8 mouse cellular contexts compared by ENCODE assay signal in genomic region chr6:24955131-24955945, GRCm38 (mm10). TPM values are rescaled to one million over a fixed set of nuclear protein-coding genes. Genes with fewer than 3 reads are reported as not detected.
DNase-seq lines count a peak whose midpoint lies in the region; ATAC-seq and TF ChIP-seq lines count a peak whose summit lies in the region.

No protein-coding gene starts in this region.

- under 1% methylated on average over 91 of the region's 91 CpGs for WGBS in embryonic facial prominence, embryonic 13.5 days
- WGBS in liver, postnatal 0 days (ENCODE audit: insufficient replicate concordance) = 4% methylated on average over 68 of the region's 91 CpGs

- peak overlapping the region; percentile 98 for H3K4me2 ChIP-seq in embryonic facial prominence, embryonic 13.5 days
- H3K4me2 ChIP-seq in liver, postnatal 0 days (ENCODE audit: low read depth, low read length) = peak overlapping the region; percentile 74

- peaks cover 0 to 4% of the 10 kb centered on the region in 2 experiments; a peak in 1 of 4 replicates for H3K4me1 ChIP-seq in ES-E14 (ENCODE audit: control insufficient read depth in 2 of 2, insufficient read depth in 2 of 2, low read length in 2 of 2, poor library complexity in 1 of 2)
- peaks cover 12% of the 10 kb centered on the region; the same call in 1 of the 2 replicates for H3K4me1 ChIP-seq in embryonic facial prominence, embryonic 13.5 days
- H3K4me1 ChIP-seq in liver, postnatal 0 days (ENCODE audit: insufficient read depth) = peaks cover 12% of the 10 kb centered on the region

- peak; percentile 65 for ATAC-seq in embryonic facial prominence, embryonic 13.5 days (ENCODE audit: insufficient number of reproducible peaks, insufficient read depth, low FRiP score, low TSS enrichment, low read depth)
- peak; percentile 29; the same call in 1 of the 2 replicates for ATAC-seq in liver, postnatal 0 days

- in situ Hi-C loops in ES-E14 (cut with MboI; ENCODE audit: low sequenced_read_pairs in 2 of 2, unreplicated experiment in 2 of 2) = no loop called here

- no peak for TF ChIP-seq CTCF in liver, postnatal 0 days (IDR thresholded peaks at IDR 0.05; ENCODE audit: low read depth)

- H3K4me3 ChIP-seq in ES-E14 (ENCODE audit: insufficient read depth in 1 of 2, low read depth in 1 of 2, low read length in 2 of 2, poor library complexity in 1 of 2, severe bottlenecking in 1 of 2) = peak overlapping the region; percentile 71 to 84
- H3K4me3 ChIP-seq in embryonic facial prominence, embryonic 13.5 days = peak overlapping the region; percentile 61
- peak overlapping the region; percentile 48 for H3K4me3 ChIP-seq in liver, postnatal 0 days (ENCODE audit: low read depth, low read length)

- H3K9me3 ChIP-seq in ES-E14 (ENCODE audit: control insufficient read depth, insufficient read depth, low read depth, low read length) = no peaks in the 10 kb centered on the region
- no peaks in the 10 kb centered on the region for H3K9me3 ChIP-seq in embryonic facial prominence, embryonic 13.5 days
- no peaks in the 10 kb centered on the region for H3K9me3 ChIP-seq in liver, postnatal 0 days (ENCODE audit: low read length)

- TF ChIP-seq EP300 in liver, postnatal 0 days (IDR thresholded peaks at IDR 0.05; ENCODE audit: low read depth) = no peak

- no peaks in the 10 kb centered on the region for H3K36me3 ChIP-seq in ES-E14 (ENCODE audit: control insufficient read depth, insufficient read depth, low read length, poor library complexity, severe bottlenecking)
- H3K36me3 ChIP-seq in embryonic facial prominence, embryonic 13.5 days = no peaks in the 10 kb centered on the region
- no peaks in the 10 kb centered on the region for H3K36me3 ChIP-seq in liver, postnatal 0 days (replicated peaks; ENCODE audit: insufficient read depth, low read length)

- intact Hi-C loops in heart, postnatal 10 days (cut with DNase I) = no loop called here

- no peak overlapping the region; the same call in 1 of the 2 replicates for H3K27ac ChIP-seq in ES-E14 (ENCODE audit: insufficient read depth, low read depth, low read length, poor library complexity, severe bottlenecking)
- no peak overlapping the region; the same call in 1 of the 2 replicates for H3K27ac ChIP-seq in embryonic facial prominence, embryonic 13.5 days
- no peak overlapping the region for H3K27ac ChIP-seq in liver, postnatal 0 days (ENCODE audit: low read depth)

- peak overlapping the region; percentile 69 for H3K9ac ChIP-seq in ES-E14 (ENCODE audit: insufficient read depth, low read depth, low read length, poor library complexity, severe bottlenecking)
- H3K9ac ChIP-seq in embryonic facial prominence, embryonic 13.5 days = peak overlapping the region; percentile 76
- H3K9ac ChIP-seq in liver, postnatal 0 days (replicated peaks) = peak overlapping the region; percentile 21; the same call in 1 of the 2 replicates

- peaks cover 23% of the 10 kb centered on the region for H3K27me3 ChIP-seq in embryonic facial prominence, embryonic 13.5 days
- peaks cover 31% of the 10 kb centered on the region for H3K27me3 ChIP-seq in liver, postnatal 0 days (ENCODE audit: insufficient read depth, low read length)

- no peak for DNase-seq in ES-E14 (ENCODE audit: low read depth, low spot score)
- DNase-seq in adrenal gland, postnatal 36 days = peak; percentile 41 to 43
- DNase-seq in heart, postnatal 10 days = peak; percentile 16 to 25
- DNase-seq in layer of hippocampus, adult 8-10 months (ENCODE audit: low spot score in 2 of 2) = peak; percentile 44 to 59
- DNase-seq in liver, postnatal 0 days = peak; percentile 20
- DNase-seq in right cerebral cortex, postnatal 4 days = peak; percentile 66
- no peak for DNase-seq in natural killer cell, adult 2 months (ENCODE audit: low spot score in 2 of 2)

TF ChIP-seq in ES-E14, 5 proteins besides CTCF, POLR2A, EP300 and RAD21:
- no peak for TF ChIP-seq ZC3H11A (IDR thresholded peaks at IDR 0.05; ENCODE audit: borderline replicate concordance, low read depth, low read length)
- TF ChIP-seq CHD2 (IDR thresholded peaks at IDR 0.05; ENCODE audit: low read depth, low read length) = no peak
- TF ChIP-seq MAFK (IDR thresholded peaks at IDR 0.05; ENCODE audit: insufficient read depth, low read depth, low read length) = no peak
- TF ChIP-seq HCFC1 (IDR thresholded peaks at IDR 0.05; ENCODE audit: borderline replicate concordance, insufficient read depth, low read length) = no peak
- no peak for TF ChIP-seq ZNF384 (IDR thresholded peaks at IDR 0.05; ENCODE audit: low read depth, low read length)
TF ChIP-seq in ES-E14: peak in this region for 0.

RNA-seq across cellular contexts. Expression of gene Tmem229a, which starts 0.8 kb away (rescaled TPM):
- 0.62 and 0.90 TPM in 2 replicates for total RNA-seq in ES-E14 (2012; rRNA removed)
- total RNA-seq in adrenal gland, postnatal 36 days (2021) = under 1 TPM; 0.10 to 0.26 TPM
- polyA plus RNA-seq in embryonic facial prominence, embryonic 13.5 days (2015; fragmentation: Nextera tagmentation; extraction: Ambion mirVana) = 1.4 and 1.5 TPM in 2 replicates
- under 1 TPM; 0.10 to 0.12 TPM for total RNA-seq in heart, postnatal 10 days (2021)
- total RNA-seq in layer of hippocampus, adult 8-10 months (2022) = 10 to 100 TPM; 43.5 to 54.1 (median 47.4) TPM
- polyA plus RNA-seq in liver, postnatal 0 days (2015; fragmentation: Nextera tagmentation; extraction: Ambion mirVana) = 0.11 and 0.13 TPM in 2 replicates

Comparison
In these comparisons a context has a peak if more than half of its experiments do, and no peak if none do; other contexts are left out.
1. DNase-seq: peak in adrenal gland, postnatal 36 days (2 of 2), heart, postnatal 10 days (2 of 2), layer of hippocampus, adult 8-10 months (2 of 2), liver, postnatal 0 days (single experiment) and right cerebral cortex, postnatal 4 days (single experiment); none in ES-E14 (single experiment) and natural killer cell, adult 2 months (0 of 2).
2. H3K9ac ChIP-seq: peak in every context shown above with its lines; median percentile 76 in embryonic facial prominence, embryonic 13.5 days; 69 in ES-E14; 21 in liver, postnatal 0 days.
3. RNA of gene Tmem229a, which starts 0.8 kb away (total RNA-seq): 43.5 to 54.1 TPM in layer of hippocampus, adult 8-10 months; 0.62 to 0.90 TPM in ES-E14, 0.10 to 0.26 TPM in adrenal gland, postnatal 36 days and 0.10 to 0.12 TPM in heart, postnatal 10 days; every median in the first group is over 10 times any median in the second.
4. Peak in every context shown above with its lines, with median percentiles within 50 percentile points of each other: H3K4me3 ChIP-seq.